Mouse (Mus musculus) urinary bladder, adult 2 months (tissue): Measurements from ENCODE around the gene Slc44a3. TPM values are rescaled to one million over a fixed set of nuclear protein-coding genes. Genes with fewer than 3 reads are reported as not detected.

ENCODE experiments used
- DNase-seq: peaks from one replicate; pipeline ENCODE4 v3.0.0; 2022; ENCODE audit warnings: low spot score
- polyA plus RNA-seq: library from polyadenylated mRNA; depleted of rRNA; stranded (reverse); fragments of >200 nt; gene quantifications from 2 replicates; pipeline ENCODE4 v1.2.3, GENCODE M21; 2012; rRNA removed

Slc44a3 gene
- 15.7 and 18.8 TPM in 2 replicates for polyA plus RNA-seq

DNA sequence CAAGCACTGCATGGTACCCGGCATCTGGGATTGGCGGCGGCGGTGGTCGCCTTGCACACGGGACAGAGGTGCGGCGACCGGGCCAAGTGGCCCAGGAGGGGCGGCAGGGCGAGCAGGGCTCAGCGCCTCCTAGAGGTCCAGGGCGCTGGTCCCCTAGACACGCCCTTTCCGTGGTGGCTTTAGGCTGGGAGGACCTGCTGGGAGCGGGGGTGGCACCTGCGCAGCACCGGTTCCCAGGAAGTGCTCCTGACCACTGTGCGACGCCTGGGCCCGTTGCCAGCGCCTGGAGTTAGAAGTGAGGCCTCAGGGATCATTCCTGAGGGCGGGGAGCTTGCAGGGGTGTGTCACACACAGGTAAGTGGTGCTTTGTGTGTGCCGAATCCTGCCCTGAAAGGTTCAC, at the start of gene Slc44a3:
Gene Slc44a3 (minus strand): TSS at position 229 of the 400 bp plus-strand sequence.
- peak; percentile 51 for DNase-seq

DNA sequence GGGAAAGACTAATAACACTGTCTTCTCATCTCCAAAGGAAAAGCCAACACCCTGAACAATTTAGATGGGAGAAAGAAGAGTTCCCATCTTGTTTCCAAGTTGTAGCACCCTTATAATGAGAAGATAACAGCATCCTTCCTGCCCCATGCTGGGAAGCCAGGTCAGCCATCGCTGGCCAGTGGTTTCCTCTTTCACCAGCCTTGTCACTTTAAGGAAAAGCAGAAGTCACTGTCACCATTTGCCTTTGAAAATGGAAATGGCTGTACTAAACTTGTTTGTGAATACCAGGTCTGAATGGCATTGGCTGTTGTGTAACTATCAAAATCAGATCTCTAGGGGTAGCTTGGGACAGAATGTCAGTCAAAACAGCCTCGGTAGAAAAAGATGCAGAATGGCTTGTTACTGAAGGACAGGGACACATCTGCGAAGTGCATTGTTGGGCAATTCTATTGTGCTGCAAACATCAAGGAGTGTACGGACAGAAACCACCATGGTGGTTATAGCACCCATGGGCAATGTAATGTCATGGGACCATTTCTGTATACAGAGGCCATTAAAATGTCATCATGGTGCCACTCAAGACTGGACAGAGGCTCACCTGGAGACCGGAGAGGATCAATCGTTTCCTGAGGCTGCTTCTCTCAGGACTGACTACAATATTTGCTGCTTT, 47.8 kb upstream of the Slc44a3 start:
- DNase-seq, result no peak

- DNase-seq, result no peak
These were observed 47.2 kb upstream of the Slc44a3 start for GRCm38 (mm10) chr3:121579402-121579801.

GRCm38 (mm10) chr3:121578706-121579105, 46.5 kb upstream of the Slc44a3 start:
- DNase-seq, result no peak

DNA sequence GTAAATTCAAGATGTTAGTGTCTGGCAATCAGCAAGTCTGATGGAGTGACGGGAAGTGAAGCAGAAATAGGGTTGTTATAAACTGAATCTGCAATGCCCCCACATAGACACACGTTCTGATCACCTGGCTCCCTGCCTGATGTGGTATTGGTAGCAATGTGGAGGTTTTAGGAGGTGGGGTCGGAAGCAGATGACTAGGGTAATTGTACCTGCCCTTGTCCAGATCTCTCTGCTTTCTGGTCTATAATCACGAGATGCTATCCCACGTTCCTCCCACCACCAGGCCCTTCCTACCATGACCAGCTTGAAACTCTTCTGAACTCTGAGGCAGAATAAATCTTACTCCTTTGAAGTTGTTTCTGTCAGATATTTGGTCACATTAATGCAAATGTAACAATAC, 45.4 kb upstream of the Slc44a3 start:
- no peak for DNase-seq

- DNase-seq, result no peak
These were observed 44.9 kb upstream of the Slc44a3 start for GRCm38 (mm10) chr3:121577032-121577591.

DNA sequence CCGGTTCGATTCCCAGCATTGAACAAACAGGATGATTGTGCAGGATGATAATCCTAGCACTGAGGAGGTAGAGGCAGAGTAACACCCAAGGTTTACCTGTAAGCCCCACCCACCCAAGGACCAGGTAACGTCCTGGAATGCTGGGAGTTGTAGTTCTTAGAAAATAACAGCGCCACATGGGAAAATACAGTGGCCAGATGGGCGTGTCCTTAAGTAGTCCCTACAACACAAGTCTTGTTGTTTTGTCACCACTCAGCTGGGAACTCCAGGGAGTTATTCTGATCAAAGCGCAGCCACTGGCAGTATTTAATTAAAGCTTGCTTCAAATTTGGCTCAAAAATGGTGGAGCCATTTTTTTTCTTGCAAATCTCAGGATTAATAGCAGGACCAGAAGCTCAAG, 44.2 kb upstream of the Slc44a3 start:
- DNase-seq, result no peak

DNA sequence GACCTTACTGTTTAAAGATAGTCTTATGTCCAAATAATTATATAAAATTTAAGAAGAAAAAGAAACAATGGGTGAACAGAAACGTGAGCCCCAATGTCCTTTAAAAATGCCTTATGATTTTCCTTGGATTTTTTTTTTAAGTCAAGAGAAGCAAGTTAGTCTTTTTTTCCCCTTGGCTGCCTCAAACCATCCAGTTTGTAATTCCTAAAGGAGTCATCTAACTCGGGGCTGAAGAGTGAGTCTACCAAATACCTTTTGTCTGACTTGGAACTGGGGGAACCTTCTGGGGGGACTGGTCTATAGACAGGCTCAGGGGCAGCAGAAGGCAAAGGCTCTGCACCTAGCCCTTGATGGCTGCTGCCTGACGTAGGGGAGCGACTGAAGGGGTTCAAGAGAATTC, 42.2 kb upstream of the Slc44a3 start:
- DNase-seq, result no peak

DNA sequence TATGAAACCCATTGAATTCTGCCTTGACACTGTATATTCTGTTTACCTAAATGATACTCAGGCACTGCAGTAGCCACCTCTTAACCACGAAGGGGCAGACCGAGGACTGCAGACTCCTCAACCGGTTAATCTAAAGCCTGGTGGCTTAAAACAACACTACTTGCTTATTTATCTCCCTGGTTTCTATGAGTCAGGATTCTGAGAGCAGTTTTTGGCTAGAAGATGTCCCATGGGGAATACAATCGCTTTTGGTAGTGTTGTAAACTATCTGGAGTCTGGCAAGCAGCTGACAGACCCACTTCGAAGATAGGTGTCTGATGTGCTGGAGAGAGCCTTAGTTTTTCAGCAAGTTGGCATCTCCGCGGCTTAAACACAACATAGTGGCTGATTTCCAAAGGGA, 41.7 kb upstream of the Slc44a3 start:
- no peak for DNase-seq

DNA sequence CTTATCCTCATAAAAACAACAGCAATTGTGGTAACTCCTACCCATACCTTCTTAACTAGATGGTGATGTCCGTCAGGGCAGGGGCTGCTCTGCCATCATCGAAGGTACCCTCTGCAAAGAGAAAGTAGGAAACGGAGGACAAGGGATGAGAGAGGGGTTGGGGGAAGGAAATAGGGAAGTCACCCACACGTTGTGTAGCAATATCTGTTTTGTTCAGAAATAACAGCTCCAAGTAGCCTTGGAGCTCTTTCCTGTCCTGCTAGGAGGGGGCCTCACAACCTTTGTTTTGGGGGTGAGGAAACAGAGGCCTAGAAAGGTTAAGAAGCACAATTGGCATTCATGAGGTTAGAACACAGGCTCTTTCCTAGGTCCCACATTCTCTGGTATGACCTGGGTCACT, 39.3 kb upstream of the Slc44a3 start:
- DNase-seq, result no peak

- DNase-seq, result no peak
These were observed 38.4 kb upstream of the Slc44a3 start for GRCm38 (mm10) chr3:121570623-121571022.

DNA sequence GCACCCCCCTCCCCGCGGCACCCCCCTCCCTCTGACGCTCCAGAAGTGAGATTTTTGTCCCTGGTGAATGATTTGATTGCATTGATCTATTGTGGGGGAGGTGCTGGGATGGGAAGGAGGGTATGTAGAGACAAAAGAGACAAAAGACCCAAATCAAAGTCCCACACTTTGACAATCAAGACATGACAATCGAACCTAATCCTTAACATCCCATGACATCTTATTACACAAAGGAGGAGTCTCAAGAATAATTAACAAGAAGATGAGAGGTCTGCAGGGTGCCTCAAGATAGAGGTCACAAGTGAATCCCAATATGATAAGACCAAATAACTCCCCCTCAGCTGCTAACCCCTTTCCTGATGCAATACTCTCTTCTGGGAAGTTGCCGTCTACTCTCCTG, 37.6 kb upstream of the Slc44a3 start:
- DNase-seq, result no peak

DNA sequence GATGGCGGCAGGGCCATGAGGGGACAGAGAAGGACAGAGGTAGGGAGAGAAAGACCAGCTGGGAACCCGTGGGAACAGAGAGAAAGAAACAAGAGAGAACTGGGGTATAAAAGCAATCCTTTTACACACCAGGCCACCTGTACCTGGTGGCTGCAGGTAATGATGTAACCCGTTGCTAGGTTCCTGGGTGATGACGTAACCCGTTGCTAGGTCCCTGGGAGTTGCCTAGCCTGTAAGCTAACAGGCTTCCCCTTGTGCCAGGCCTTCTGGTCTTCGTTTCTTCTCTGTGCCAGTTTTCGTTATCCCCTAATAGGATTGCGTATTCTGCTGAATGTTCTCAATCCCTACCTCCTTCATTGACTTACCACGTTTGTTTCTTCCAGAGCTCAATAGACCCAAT, 36.8 kb upstream of the Slc44a3 start:
- no peak for DNase-seq

DNA sequence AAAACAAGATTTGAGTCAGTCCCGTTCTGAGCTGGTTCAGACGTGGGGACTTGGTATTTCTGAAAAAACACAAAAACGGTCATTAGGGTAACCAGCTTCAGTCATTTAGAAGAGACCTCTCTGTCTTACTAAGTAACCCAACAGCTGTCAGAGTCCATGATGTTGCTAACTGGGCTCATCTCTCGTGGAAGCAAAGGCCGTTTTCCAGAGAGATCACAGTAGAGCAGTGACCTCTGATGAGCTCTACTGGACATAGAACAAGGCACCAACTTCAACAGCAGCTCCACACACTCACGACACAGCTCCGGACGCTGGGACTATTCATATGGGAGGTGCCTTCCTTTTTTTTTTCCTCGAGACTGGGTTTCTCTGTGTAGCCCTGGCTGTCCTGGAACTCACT, 35.7 kb upstream of the Slc44a3 start:
- no peak for DNase-seq

DNA sequence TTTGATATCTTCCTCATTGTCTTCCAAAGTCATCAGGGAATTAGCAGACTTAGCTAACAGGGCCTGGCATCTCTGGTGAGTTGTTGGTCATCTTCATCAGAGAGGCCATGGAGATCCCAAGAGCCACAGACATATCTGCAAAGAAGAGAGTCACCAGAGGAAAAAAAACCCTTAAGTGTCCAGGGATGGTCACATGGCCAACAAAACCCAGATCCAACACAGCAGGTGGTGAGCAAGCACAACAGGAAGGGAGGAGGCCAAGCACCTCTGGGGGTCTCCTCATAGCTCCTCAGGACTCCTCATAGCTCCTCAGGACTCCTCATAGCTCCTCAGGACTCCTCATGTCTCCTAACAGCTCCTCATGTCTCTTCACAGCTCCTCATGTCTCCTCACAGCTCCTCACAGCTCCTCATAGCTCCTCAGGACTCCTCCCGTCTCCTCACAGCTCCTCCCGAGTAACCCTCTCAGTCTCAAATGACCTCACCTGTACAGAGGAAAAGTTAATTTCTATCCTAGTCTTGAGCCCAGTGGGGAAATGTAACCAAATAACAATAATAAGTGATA, 35.2 kb upstream of the Slc44a3 start:
- DNase-seq, result no peak

DNA sequence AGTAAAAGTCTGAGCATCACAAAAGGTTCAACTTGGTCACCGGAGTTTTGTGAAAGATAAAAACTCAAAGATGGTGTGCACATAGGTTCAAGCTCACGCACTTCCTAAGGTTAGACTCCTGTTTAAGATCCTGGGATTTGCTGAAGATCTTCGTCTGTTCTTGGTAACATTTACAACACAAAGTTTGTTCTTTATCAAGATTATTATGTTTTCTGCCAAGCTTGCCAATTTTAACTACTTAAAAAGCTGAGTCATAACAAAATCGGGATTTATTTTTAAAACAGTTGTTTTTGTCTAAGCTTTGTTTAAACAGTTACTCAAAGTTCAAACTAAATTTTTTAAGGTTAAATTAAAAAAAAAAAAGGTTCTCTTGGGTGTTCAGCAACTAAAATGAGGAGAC, 34.7 kb upstream of the Slc44a3 start:
- DNase-seq, result no peak

DNA sequence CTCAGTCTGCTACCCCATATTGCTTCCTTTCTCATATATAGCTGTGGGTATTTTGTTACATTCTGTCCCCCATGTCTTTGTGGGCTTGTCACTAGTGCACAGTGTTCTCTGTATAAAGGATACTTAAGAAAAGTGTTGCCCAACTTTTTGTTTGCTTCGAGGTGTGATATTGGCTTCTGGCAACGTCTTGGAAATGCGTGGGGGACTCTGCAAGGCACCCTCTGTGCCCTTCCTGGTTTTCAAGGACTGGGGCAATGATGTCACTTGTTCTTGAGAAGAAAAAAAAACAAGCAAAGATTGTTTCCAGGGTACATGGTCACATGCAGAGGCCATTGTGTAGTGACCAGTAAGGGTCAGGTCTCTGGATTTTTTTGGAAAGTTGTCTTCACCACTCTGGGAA, 29.6 kb upstream of the Slc44a3 start:
- no peak for DNase-seq

GRCm38 (mm10) chr3:121560115-121560865, 28.1 kb upstream of the Slc44a3 start:
- no peak for DNase-seq

DNA sequence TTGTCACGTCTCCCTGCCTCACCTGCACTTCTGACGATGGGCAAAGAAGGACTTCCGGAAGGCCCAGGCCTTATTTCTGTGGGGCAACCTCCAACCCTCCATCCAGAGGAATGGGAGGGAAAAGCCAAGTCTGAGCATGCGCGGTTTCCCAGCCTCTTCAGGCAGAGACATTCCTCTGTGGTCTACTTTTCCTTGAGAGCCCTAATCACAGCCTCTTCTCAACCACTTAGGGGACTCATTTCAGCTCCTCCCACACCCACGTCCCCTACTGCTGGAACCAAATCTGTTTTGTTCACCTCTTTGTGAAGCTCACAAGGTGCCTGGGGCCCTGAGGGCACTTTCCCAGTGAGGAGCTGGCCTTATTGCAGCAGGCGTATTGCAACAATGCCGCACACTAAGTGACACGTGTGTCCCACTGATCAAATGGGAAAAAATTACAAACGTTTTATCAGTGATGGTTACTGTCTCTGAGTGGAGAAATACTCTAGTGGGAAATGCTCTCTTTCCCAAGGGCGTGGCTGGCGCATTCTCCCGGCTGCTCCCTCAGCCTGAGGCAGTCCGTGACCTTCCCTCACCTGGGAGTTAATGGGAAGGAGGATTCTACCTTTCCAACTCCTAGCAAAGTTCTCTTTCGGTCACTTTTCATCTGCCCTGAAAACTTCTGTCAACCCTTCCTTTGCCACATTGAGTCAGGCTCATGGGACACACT, 27.4 kb upstream of the Slc44a3 start:
- DNase-seq, result no peak

GRCm38 (mm10) chr3:121558861-121559260, 26.7 kb upstream of the Slc44a3 start:
- no peak for DNase-seq

DNA sequence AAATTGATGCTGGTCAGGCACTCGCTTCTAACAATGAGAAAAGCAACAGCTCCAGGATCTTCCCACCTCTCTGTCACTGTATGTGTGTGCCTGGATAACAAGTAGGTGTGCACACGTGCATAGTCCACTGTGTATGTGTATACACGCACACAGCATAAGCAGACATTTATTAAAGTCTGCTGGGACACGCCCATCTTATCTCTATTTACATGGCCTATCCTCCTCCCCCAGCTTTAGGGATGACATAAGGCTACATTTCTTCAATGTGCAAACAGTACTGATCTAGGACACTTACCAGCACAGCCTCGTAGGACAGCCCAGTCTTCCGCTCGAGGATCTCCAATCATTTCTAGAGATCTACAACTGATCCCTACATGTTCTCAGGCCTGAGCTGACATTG, 24.1 kb upstream of the Slc44a3 start:
- DNase-seq, result no peak

DNA sequence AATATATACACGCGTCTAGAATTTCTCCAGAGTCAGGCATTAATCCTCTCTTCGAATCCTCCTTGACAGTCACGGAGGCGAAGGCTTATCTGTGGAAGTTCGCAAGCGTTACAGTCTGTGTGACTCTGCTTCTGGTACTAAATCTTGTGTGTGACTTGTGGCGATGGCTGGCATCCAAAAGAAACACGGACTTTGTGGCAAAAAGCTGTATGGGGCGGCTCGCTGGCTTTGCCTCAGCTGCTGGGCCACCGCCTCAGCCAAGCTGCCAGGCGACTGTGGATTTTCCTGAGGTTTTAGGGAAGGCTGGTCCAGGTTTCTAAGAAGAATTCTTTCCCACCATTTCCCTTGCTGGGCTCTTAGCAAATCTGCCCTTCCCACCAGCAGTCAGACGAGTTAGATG, 21.1 kb upstream of the Slc44a3 start:
- no peak for DNase-seq
